Mouse (Mus musculus): ENCODE data around the gene Tspo.

GRCm38 (mm10) chr15:83523196-83523595 lies 40.2 kb upstream of the Tspo start:
- TF ChIP-seq CTCF (conservative IDR thresholded peaks at IDR 0.05; ENCODE audit: low read length): no peak
- no peak for TF ChIP-seq NANOG (IDR thresholded peaks at IDR 0.05; ENCODE audit: borderline replicate concordance, low read length)
